Mouse (Mus musculus): Measurements from ENCODE around the gene Taf1. TPM values are rescaled to one million over a fixed set of nuclear protein-coding genes. Genes with fewer than 3 reads are reported as not detected.

Taf1 gene
- total RNA-seq (2021), result 10 to 100 TPM; 10.4 to 14.3 TPM
- long read RNA-seq, experiment 1, full-length matches to known transcripts, result 1 of 8 reads
- long read RNA-seq, experiment 1, partial matches to known transcripts, result 4 of 8 reads
- long read RNA-seq, experiment 1, other reads (novel, unspliced or antisense), result 3 of 8 reads
- long read RNA-seq, experiment 2, result 0 reads

- DNase-seq, result peak; percentile 76
Measured at GRCm38 (mm10) chrX:101532347-101533221, at the start of gene Taf1. Gene Taf1 (plus strand): TSS chrX:101532734.

- DNase-seq, result peak; percentile 48
Measured at GRCm38 (mm10) chrX:101486487-101487152, 45.9 kb upstream of the Taf1 start.

- no peak for DNase-seq
Measured at GRCm38 (mm10) chrX:101504636-101505035, 27.9 kb upstream of the Taf1 start.

GRCm38 (mm10) chrX:101515710-101516109, 16.8 kb upstream of the Taf1 start:
- no peak for DNase-seq

- DNase-seq, result no peak
Measured at GRCm38 (mm10) chrX:101518006-101518405, 14.5 kb upstream of the Taf1 start.

- no peak for DNase-seq
Measured at GRCm38 (mm10) chrX:101522027-101522426, 10.5 kb upstream of the Taf1 start.

- no peak for DNase-seq
Measured at GRCm38 (mm10) chrX:101527356-101527755, 5.2 kb upstream of the Taf1 start.

GRCm38 (mm10) chrX:101585455-101585854, 52.9 kb downstream of the Taf1 start:
- DNase-seq, result no peak

- no peak for DNase-seq
Measured at GRCm38 (mm10) chrX:101616183-101616582, 83.6 kb downstream of the Taf1 start.

GRCm38 (mm10) chrX:101617889-101618288, 85.4 kb downstream of the Taf1 start:
- no peak for DNase-seq

GRCm38 (mm10) chrX:101620317-101620716, 87.8 kb downstream of the Taf1 start:
- DNase-seq, result no peak

- DNase-seq, result no peak
Measured at GRCm38 (mm10) chrX:101622539-101622938, 90.0 kb downstream of the Taf1 start.

GRCm38 (mm10) chrX:101636821-101637525, 104.4 kb downstream of the Taf1 start:
- DNase-seq, result no peak

GRCm38 (mm10) chrX:101638856-101639255, 106.3 kb downstream of the Taf1 start:
- DNase-seq, result no peak

- no peak for DNase-seq
Measured at GRCm38 (mm10) chrX:101639306-101639705, 106.8 kb downstream of the Taf1 start.

GRCm38 (mm10) chrX:101639741-101640166, 107.2 kb downstream of the Taf1 start, which contains the start of gene Ogt:
Gene Ogt (plus strand): TSS chrX:101640060.
- peak; percentile 64 for DNase-seq

GRCm38 (mm10) chrX:101640194-101641160, 107.9 kb downstream of the Taf1 start:
- DNase-seq, result peak; percentile 21

GRCm38 (mm10) chrX:101641161-101641530, 108.6 kb downstream of the Taf1 start:
- DNase-seq, result no peak

- no peak for DNase-seq
Measured at GRCm38 (mm10) chrX:101642091-101642490, 109.6 kb downstream of the Taf1 start.

- DNase-seq, result no peak
Measured at GRCm38 (mm10) chrX:101645286-101645685, 112.8 kb downstream of the Taf1 start.

GRCm38 (mm10) chrX:101646621-101647020, 114.1 kb downstream of the Taf1 start:
- no peak for DNase-seq
